Mouse (Mus musculus) myocyte (in vitro differentiated cells): ENCODE data around the gene Zfpm1. TPM values are rescaled to one million over a fixed set of nuclear protein-coding genes. Genes with fewer than 3 reads are reported as not detected.

Experiments
- H3K27me3 ChIP-seq: one replicate; pipeline ENCODE4 v1.6.1; 2011; ENCODE audit not compliant: control insufficient read depth, insufficient read depth, insufficient read length
- H3K36me3 ChIP-seq: one replicate; pipeline ENCODE4 v1.6.1; 2011; ENCODE audit not compliant: control insufficient read depth, insufficient read depth
- H3K4me2 ChIP-seq: one replicate; pipeline ENCODE4 v1.6.1; 2011; ENCODE audit warnings: low read depth, control low read depth
- H3K4me3 ChIP-seq: one replicate; pipeline ENCODE4 v1.5.1; 2011; ENCODE audit warnings: mild to moderate bottlenecking, control low read depth, moderate library complexity
- H3K79me2 ChIP-seq: one replicate; pipeline ENCODE4 v1.6.1; 2011; ENCODE audit not compliant: control insufficient read depth, insufficient read depth
- H3ac ChIP-seq: one replicate; pipeline ENCODE4 v1.6.1; 2011; ENCODE audit not compliant: control insufficient read depth, insufficient read length
- CEBPB ChIP-seq: IDR thresholded peaks from 2 replicates; pipeline ENCODE4 v1.6.1; 2011; ENCODE audit warnings: mild to moderate bottlenecking, moderate library complexity; ENCODE audit not compliant: poor library complexity, insufficient read depth, severe bottlenecking
- E2F4 ChIP-seq: IDR thresholded peaks from one replicate; pipeline ENCODE4 v1.6.1; 2011; ENCODE audit warnings: mild to moderate bottlenecking, control low read depth, moderate library complexity; ENCODE audit not compliant: insufficient read depth
- MAX ChIP-seq: IDR thresholded peaks from one replicate; pipeline ENCODE4 v1.6.1; 2011; ENCODE audit warnings: low read depth, mild to moderate bottlenecking, control low read depth
- MYOD1 ChIP-seq, 3 experiments: IDR thresholded peaks; one replicate each; pipeline ENCODE4 v1.6.1; 2011; ENCODE audit warnings: control low read depth in 2 of 3, low read depth in 2 of 3, mild to moderate bottlenecking in 2 of 3, moderate library complexity in 1 of 3; ENCODE audit not compliant: insufficient read length in 2 of 3, control insufficient read depth in 1 of 3
- MYOG ChIP-seq, 3 experiments: IDR thresholded peaks; one replicate each; pipeline ENCODE4 v1.6.1; 2011; ENCODE audit warnings: control low read depth in 2 of 3, low read depth in 2 of 3, mild to moderate bottlenecking in 2 of 3; ENCODE audit not compliant: insufficient read length in 2 of 3, control insufficient read depth in 1 of 3, insufficient read depth in 1 of 3
- POLR2A ChIP-seq: IDR thresholded peaks from one replicate; pipeline ENCODE4 v1.6.1; 2011; ENCODE audit warnings: low read depth, mild to moderate bottlenecking, control low read depth, moderate library complexity; ENCODE audit not compliant: insufficient read length
- POLR2AphosphoS2 ChIP-seq: IDR thresholded peaks from one replicate; pipeline ENCODE4 v1.6.1; 2011; ENCODE audit warnings: low read depth, control low read depth; ENCODE audit not compliant: insufficient read length
- REST ChIP-seq: IDR thresholded peaks from one replicate; pipeline ENCODE4 v1.6.1; 2011; ENCODE audit warnings: mild to moderate bottlenecking, control low read depth, moderate library complexity; ENCODE audit not compliant: insufficient read depth, insufficient read length
- SRF ChIP-seq: IDR thresholded peaks from one replicate; pipeline ENCODE4 v1.6.1; 2011; ENCODE audit warnings: low read depth; ENCODE audit not compliant: control insufficient read depth, insufficient read length
- TCF12 ChIP-seq: IDR thresholded peaks from one replicate; pipeline ENCODE4 v1.6.1; 2011; ENCODE audit warnings: mild to moderate bottlenecking, control low read depth; ENCODE audit not compliant: poor library complexity, insufficient read depth, severe bottlenecking
- TCF3 ChIP-seq: IDR thresholded peaks from one replicate; pipeline ENCODE4 v1.6.1; 2011; ENCODE audit warnings: low read depth, control low read depth; ENCODE audit not compliant: insufficient read length
- USF1 ChIP-seq: IDR thresholded peaks from one replicate; pipeline ENCODE4 v1.6.1; 2011; ENCODE audit warnings: low read depth, mild to moderate bottlenecking, control low read depth, moderate library complexity
- polyA plus RNA-seq: library from polyadenylated mRNA; unstranded; fragments of >200 nt; fragmentation: generic; extraction: Trizol; gene quantifications from one replicate; pipeline ENCODE4 v1.2.1, GENCODE M21; 2012; ENCODE audit warnings: missing spikeins

Zfpm1 gene
- polyA plus RNA-seq, 1 experiment = 22.6 TPM

DNA sequence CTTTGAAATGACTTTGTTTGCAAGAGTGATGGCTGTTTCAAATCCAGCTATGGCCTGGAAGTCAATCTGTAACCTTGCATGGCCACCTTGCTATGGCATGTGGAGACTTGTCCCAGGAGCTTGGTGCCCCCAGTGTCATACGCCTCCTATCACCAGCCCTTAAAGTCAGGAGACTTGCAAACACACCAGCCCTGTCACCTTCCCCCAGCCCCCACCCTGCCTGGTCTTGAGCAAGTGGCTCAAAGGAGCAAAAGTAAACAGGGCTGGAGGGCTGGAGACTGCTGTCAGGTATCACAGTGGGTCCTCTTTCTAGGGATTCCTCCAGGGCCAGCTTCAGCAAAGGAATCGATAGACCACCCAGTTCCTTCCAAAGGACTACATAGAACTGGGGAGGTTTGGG is 29.2 kb downstream of the Zfpm1 start:
- Histone ChIP-seq H3K4me2 (no peak overlapping the region), H3ac (no peak overlapping the region), H3K36me3 (peaks cover 5% of the 10 kb centered on the region), H3K27me3 (no peaks in the 10 kb centered on the region), H3K79me2 (no peaks in the 10 kb centered on the region), H3K4me3 (no peak overlapping the region)
- TF ChIP-seq MYOD1 (IDR thresholded peaks at IDR 0.05; ENCODE audit: control insufficient read depth in 1 of 3, insufficient read length in 2 of 3, low read depth in 2 of 3) (no peak), POLR2A (no peak), SRF (no peak), E2F4 (no peak), REST (no peak), MYOG (IDR thresholded peaks at IDR 0.05; ENCODE audit: control insufficient read depth in 1 of 3, insufficient read depth in 1 of 3, insufficient read length in 2 of 3, low read depth in 2 of 3) (no peak), POLR2AphosphoS2 (no peak), USF1 (no peak), TCF12 (no peak), TCF3 (no peak), MAX (no peak), CEBPB (no peak)

DNA sequence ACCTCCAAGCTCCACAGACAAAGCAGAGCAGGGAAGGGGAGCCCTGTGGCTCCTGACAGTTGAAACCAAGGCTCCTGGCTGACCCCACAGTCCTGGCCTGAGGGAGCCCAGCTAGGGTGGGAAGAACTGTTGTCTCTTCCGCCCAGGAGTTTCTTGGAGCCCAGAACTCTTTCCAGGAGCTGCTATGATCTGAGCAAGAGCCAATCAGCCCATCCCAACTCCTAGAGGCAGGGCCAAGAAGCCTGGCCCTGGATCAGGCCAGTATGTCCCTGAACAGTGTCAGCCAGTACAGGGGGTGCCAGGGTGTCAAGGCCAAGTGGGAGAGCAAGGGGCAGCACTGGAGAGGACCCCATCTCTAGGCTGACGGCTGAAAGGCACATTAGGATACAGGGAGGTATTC is 30.6 kb downstream of the Zfpm1 start:
- Histone ChIP-seq H3K36me3 (peaks cover 5% of the 10 kb centered on the region), H3K27me3 (no peaks in the 10 kb centered on the region), H3K4me2 (no peak overlapping the region), H3K4me3 (no peak overlapping the region), H3ac (no peak overlapping the region), H3K79me2 (no peaks in the 10 kb centered on the region)
- TF ChIP-seq CEBPB (no peak), TCF3 (no peak), POLR2AphosphoS2 (no peak), USF1 (no peak), MYOD1 (IDR thresholded peaks at IDR 0.05; ENCODE audit: control insufficient read depth in 1 of 3, insufficient read length in 2 of 3, low read depth in 2 of 3) (no peak), TCF12 (no peak), E2F4 (no peak), REST (no peak), MAX (no peak), SRF (no peak), MYOG (IDR thresholded peaks at IDR 0.05; ENCODE audit: control insufficient read depth in 1 of 3, insufficient read depth in 1 of 3, insufficient read length in 2 of 3, low read depth in 2 of 3) (no peak), POLR2A (no peak)

GRCm38 (mm10) chr8:122313310-122313709 is 31.4 kb downstream of the Zfpm1 start:
- no peaks in the 10 kb centered on the region for H3K27me3 ChIP-seq
- H3ac ChIP-seq = no peak overlapping the region
- no peaks in the 10 kb centered on the region for H3K79me2 ChIP-seq
- no peak for TF ChIP-seq MAX
- no peak for TF ChIP-seq MYOG (IDR thresholded peaks at IDR 0.05; ENCODE audit: control insufficient read depth in 1 of 3, insufficient read depth in 1 of 3, insufficient read length in 2 of 3, low read depth in 2 of 3)
- TF ChIP-seq E2F4 = no peak
- TF ChIP-seq SRF = no peak
- no peak for TF ChIP-seq MYOD1 (IDR thresholded peaks at IDR 0.05; ENCODE audit: control insufficient read depth in 1 of 3, insufficient read length in 2 of 3, low read depth in 2 of 3)
- no peak for TF ChIP-seq CEBPB
- TF ChIP-seq POLR2A = no peak
- TF ChIP-seq REST = no peak
- no peak for TF ChIP-seq TCF12
- TF ChIP-seq POLR2AphosphoS2 = no peak
- TF ChIP-seq TCF3 = no peak
- TF ChIP-seq USF1 = no peak
- no peaks in the 10 kb centered on the region for H3K36me3 ChIP-seq
- H3K4me2 ChIP-seq = no peak overlapping the region
- H3K4me3 ChIP-seq = no peak overlapping the region

DNA sequence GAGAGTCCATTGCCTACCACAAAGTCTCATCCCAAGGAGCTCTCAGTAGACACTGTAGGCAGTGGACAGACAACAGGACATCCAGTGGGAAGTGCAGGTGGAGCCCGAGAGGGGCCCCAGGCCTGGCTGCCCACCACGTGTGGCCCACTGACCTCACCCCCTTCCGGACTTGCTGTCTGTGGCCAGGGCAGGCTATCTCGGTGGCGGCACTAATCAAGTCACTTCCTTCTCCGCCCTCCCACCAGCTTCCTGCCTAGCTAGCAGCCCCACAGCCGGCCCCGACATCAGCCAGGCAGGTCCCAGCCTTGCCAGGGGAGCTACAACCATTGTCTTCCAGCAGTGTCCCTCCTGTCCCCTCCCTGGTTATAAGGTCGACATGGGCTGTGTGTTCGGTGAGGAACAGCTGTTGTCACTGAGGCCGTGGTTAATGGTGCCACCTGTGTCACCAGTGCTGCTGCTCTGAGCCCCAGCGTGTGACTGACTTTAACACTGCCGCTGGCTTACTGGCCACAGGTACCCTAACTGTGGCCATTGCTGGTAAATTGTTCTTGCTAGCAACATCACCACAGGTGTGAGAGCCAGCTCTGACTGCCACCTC is 33.1 kb downstream of the Zfpm1 start:
- Histone ChIP-seq H3K4me2 (no peak overlapping the region), H3K4me3 (no peak overlapping the region), H3K79me2 (no peaks in the 10 kb centered on the region), H3K27me3 (no peaks in the 10 kb centered on the region), H3ac (no peak overlapping the region), H3K36me3 (no peaks in the 10 kb centered on the region)
- TF ChIP-seq MYOG (IDR thresholded peaks at IDR 0.05; ENCODE audit: control insufficient read depth in 1 of 3, insufficient read depth in 1 of 3, insufficient read length in 2 of 3, low read depth in 2 of 3) (peak; percentile 25 to 89 (median 57)), MAX (no peak), POLR2AphosphoS2 (no peak), MYOD1 (IDR thresholded peaks at IDR 0.05; ENCODE audit: control insufficient read depth in 1 of 3, insufficient read length in 2 of 3, low read depth in 2 of 3) (peak in 2 of 3 experiments; percentile 19 to 91), REST (no peak), USF1 (no peak), POLR2A (no peak), E2F4 (no peak)
